Mouse (Mus musculus) liver, postnatal 0 days (tissue): ENCODE measurements around the gene Smpd4. TPM values are rescaled to one million over a fixed set of nuclear protein-coding genes. Genes with fewer than 3 reads are reported as not detected.

Experiments used
- ATAC-seq: fragments of 200-750 bp; cut with Nextera tagmentation; 2 replicates; pipeline ENCODE4 v1.8.0; 2017; ENCODE audit warnings: mild to moderate bottlenecking, moderate library complexity
- DNase-seq: peaks from one replicate; pipeline ENCODE4 v3.0.0-alpha.2; 2016
- H3K27ac ChIP-seq: fragments of 300-500 bp; sonication (generic); 2 replicates; pipeline ENCODE4 v1.5.1; 2014; ENCODE audit warnings: antibody characterized with exemption, moderate library complexity, mild to moderate bottlenecking, low read depth
- H3K27me3 ChIP-seq: fragments of 300-500 bp; sonication (generic); 2 replicates; pipeline ENCODE4 v1.6.1; 2014; ENCODE audit warnings: low read length, control low read depth, mixed read lengths; ENCODE audit not compliant: insufficient read depth
- H3K36me3 ChIP-seq: fragments of 300-500 bp; sonication (generic); replicated peaks from 2 replicates; pipeline ENCODE4 v1.6.1; 2014; ENCODE audit warnings: mild to moderate bottlenecking, control low read depth, low read length, moderate library complexity, mixed read lengths; ENCODE audit not compliant: insufficient read depth
- H3K4me1 ChIP-seq: fragments of 300-500 bp; sonication (generic); 2 replicates; pipeline ENCODE4 v1.6.1; 2014; ENCODE audit warnings: antibody characterized with exemption, mild to moderate bottlenecking, control low read depth; ENCODE audit not compliant: insufficient read depth
- H3K4me2 ChIP-seq: fragments of 300-500 bp; sonication (generic); 2 replicates; pipeline ENCODE4 v1.6.1; 2014; ENCODE audit warnings: low read depth, mild to moderate bottlenecking, low read length, moderate library complexity, mixed read lengths
- H3K4me3 ChIP-seq: fragments of 300-500 bp; sonication (generic); 2 replicates; pipeline ENCODE4 v1.5.1; 2014; ENCODE audit warnings: low read depth, low read length
- H3K9ac ChIP-seq: fragments of 300-500 bp; sonication (generic); replicated peaks from 2 replicates; pipeline ENCODE4 v1.6.1; 2014; ENCODE audit warnings: mild to moderate bottlenecking, moderate library complexity
- H3K9me3 ChIP-seq: fragments of 300-500 bp; sonication (generic); 2 replicates; pipeline ENCODE4 v1.6.1; 2016; ENCODE audit warnings: mild to moderate bottlenecking, control low read depth, low read length, mixed read lengths
- CTCF ChIP-seq: sonication (generic); IDR thresholded peaks from 2 replicates; pipeline ENCODE4 v1.5.1; 2016; ENCODE audit warnings: antibody characterized with exemption, low read depth
- EP300 ChIP-seq: IDR thresholded peaks from 2 replicates; pipeline ENCODE4 v1.6.1; 2016; ENCODE audit warnings: antibody characterized with exemption, low read depth, mild to moderate bottlenecking
- polyA plus RNA-seq: library from polyadenylated mRNA; unstranded; fragments of >200 nt; fragmentation: Nextera tagmentation; extraction: Ambion mirVana; gene quantifications from 2 replicates; pipeline ENCODE4 v1.2.1, GENCODE M21; 2015

Smpd4 gene
- polyA plus RNA-seq, 1 experiment from 2014 or later, result 7.3 TPM

DNA sequence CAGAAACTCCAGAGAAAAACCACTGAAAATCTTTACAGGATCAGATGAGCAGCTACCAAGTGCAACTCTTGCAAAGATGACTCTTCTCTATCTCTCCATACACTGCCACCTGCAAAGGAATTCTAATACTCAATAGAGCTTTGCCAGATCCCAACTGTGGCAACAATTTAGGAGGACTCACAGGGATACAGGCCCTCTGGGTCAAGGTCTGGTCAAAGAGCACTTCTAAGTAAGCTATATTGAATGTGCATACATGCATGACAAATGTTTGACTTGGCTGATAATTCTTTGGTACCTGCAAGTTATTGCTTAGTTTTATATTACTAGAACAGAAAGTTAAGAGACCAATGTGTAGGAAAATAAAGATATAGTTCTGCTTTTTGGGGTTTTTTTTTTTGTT, 46.4 kb downstream of the Smpd4 start:
- peak overlapping the region; percentile 57 for H3K27ac ChIP-seq
- no peaks in the 10 kb centered on the region for H3K27me3 ChIP-seq
- DNase-seq (no peak), ATAC-seq (peak; percentile 73)
- no peaks in the 10 kb centered on the region for H3K9me3 ChIP-seq
- no peak overlapping the region for H3K4me3 ChIP-seq
- TF ChIP-seq EP300, result 0 out of 2 replicates have a peak, but pooled peaks have one; percentile 10
- no peak for TF ChIP-seq CTCF
- peaks cover 51% of the 10 kb centered on the region for H3K36me3 ChIP-seq
- peaks cover 13% of the 10 kb centered on the region; the same call in 1 of the 2 replicates for H3K4me1 ChIP-seq
- no peak overlapping the region for H3K4me2 ChIP-seq
- no peak overlapping the region for H3K9ac ChIP-seq

- Histone ChIP-seq H3K27me3 (no peaks in the 10 kb centered on the region), H3K4me3 (no peak overlapping the region), H3K4me1 (peaks cover 10% of the 10 kb centered on the region; the same call in 1 of the 2 replicates), H3K9me3 (no peaks in the 10 kb centered on the region), H3K36me3 (peaks cover 59% of the 10 kb centered on the region), H3K27ac (no peak overlapping the region), H3K4me2 (no peak overlapping the region), H3K9ac (no peak overlapping the region)
- DNase-seq, result no peak
- TF ChIP-seq CTCF (no peak), EP300 (no peak)
- no peak for ATAC-seq
Observed at GRCm38 (mm10) chr16:17669886-17670285, 50.7 kb downstream of the Smpd4 start.

Other genes starting within 250 kb of the Smpd4 start
- 7.1 and 7.2 TPM in 2 replicates for gene Snap29, start 213.4 kb upstream of the Smpd4 start, polyA plus RNA-seq
- 7.3 and 8.1 TPM in 2 replicates for gene Pi4ka, start 213.0 kb upstream of the Smpd4 start, polyA plus RNA-seq
- 20.1 and 24.4 TPM in 2 replicates for gene Crkl, start 167.4 kb upstream of the Smpd4 start, polyA plus RNA-seq
- gene Aifm3, start 129.7 kb upstream of the Smpd4 start, polyA plus RNA-seq, result 3.3 and 3.4 TPM in 2 replicates
- gene Lztr1, start 110.7 kb upstream of the Smpd4 start, polyA plus RNA-seq, result 16.8 and 18.7 TPM in 2 replicates
- gene Thap7, start 88.2 kb upstream of the Smpd4 start, polyA plus RNA-seq, result 21.3 and 24.4 TPM in 2 replicates
- gene Lrrc74b, start 58.1 kb upstream of the Smpd4 start, polyA plus RNA-seq, result 0.05 and 0.06 TPM in 2 replicates
- 0.14 and 0.18 TPM in 2 replicates for gene P2rx6, start 57.5 kb upstream of the Smpd4 start, polyA plus RNA-seq
- 3.3 and 3.7 TPM in 2 replicates for gene Slc7a4, start 36.1 kb upstream of the Smpd4 start, polyA plus RNA-seq
- gene Ccdc74a, start 27.1 kb downstream of the Smpd4 start, polyA plus RNA-seq, result 3.3 and 3.5 TPM in 2 replicates
- gene Med15, start 113.5 kb downstream of the Smpd4 start, polyA plus RNA-seq, result 11.0 and 11.6 TPM in 2 replicates
- 7.8 and 8.0 TPM in 2 replicates for gene Klhl22, start 140.3 kb downstream of the Smpd4 start, polyA plus RNA-seq
- 0.97 and 1.6 TPM in 2 replicates for gene Scarf2, start 177.9 kb downstream of the Smpd4 start, polyA plus RNA-seq
- not detected in 2 replicates for gene B830017H08Rik, start 213.8 kb downstream of the Smpd4 start, polyA plus RNA-seq
- 0.26 and 0.52 TPM in 2 replicates for gene Car15, start 219.0 kb downstream of the Smpd4 start, polyA plus RNA-seq